In genomic region chr6:145768671-145769292, GRCm38 (mm10) we compare ENCODE assay signal across 8 mouse cellular contexts. TPM values are rescaled to one million over a fixed set of nuclear protein-coding genes. Genes with fewer than 3 reads are reported as not detected.
DNase-seq lines count a peak whose midpoint lies in the region; ATAC-seq lines count a peak whose summit lies in the region.

No protein-coding gene starts in this region.

- no peak overlapping the region for H3K9ac ChIP-seq in limb, embryonic 12.5 days (replicated peaks)
- peak overlapping the region; percentile 55 for H3K9ac ChIP-seq in heart, embryonic 14.5 days (ENCODE audit: low read length)
- H3K9ac ChIP-seq in lung, embryonic 15.5 days: no peak overlapping the region

- no peaks in the 10 kb centered on the region for H3K9me3 ChIP-seq in limb, embryonic 12.5 days
- H3K9me3 ChIP-seq in limb, embryonic 10.5 days (replicated peaks): no peaks in the 10 kb centered on the region
- H3K9me3 ChIP-seq in heart, embryonic 14.5 days (ENCODE audit: control insufficient read depth, low read length): no peaks in the 10 kb centered on the region
- no peaks in the 10 kb centered on the region for H3K9me3 ChIP-seq in lung, embryonic 15.5 days

- 54% methylated on average over 10 of the region's 10 CpGs for WGBS in limb, embryonic 12.5 days
- 79% methylated on average over 10 of the region's 10 CpGs for WGBS in limb, embryonic 10.5 days
- 17% methylated on average over 10 of the region's 10 CpGs for WGBS in heart, embryonic 14.5 days
- 25% methylated on average over 10 of the region's 10 CpGs for WGBS in lung, embryonic 15.5 days

- H3K27ac ChIP-seq in limb, embryonic 12.5 days: peak overlapping the region; percentile 51
- H3K27ac ChIP-seq in limb, embryonic 10.5 days: no peak overlapping the region
- H3K27ac ChIP-seq in heart, embryonic 14.5 days (replicated peaks in 1 of 2; ENCODE audit: control insufficient read depth in 1 of 2, insufficient read depth in 1 of 2, low read depth in 2 of 2, low read length in 2 of 2): peak overlapping the region; percentile 97 to 99
- H3K27ac ChIP-seq in lung, embryonic 15.5 days: peak overlapping the region; percentile 88

- no peaks in the 10 kb centered on the region for H3K36me3 ChIP-seq in limb, embryonic 12.5 days
- H3K36me3 ChIP-seq in limb, embryonic 10.5 days: no peaks in the 10 kb centered on the region
- H3K36me3 ChIP-seq in heart, embryonic 14.5 days (ENCODE audit: control insufficient read depth, insufficient read depth, low read length): no peaks in the 10 kb centered on the region
- H3K36me3 ChIP-seq in lung, embryonic 15.5 days: no peaks in the 10 kb centered on the region

- H3K4me2 ChIP-seq in limb, embryonic 12.5 days: no peak overlapping the region
- peak overlapping the region; percentile 37 for H3K4me2 ChIP-seq in heart, embryonic 14.5 days (ENCODE audit: low read length)
- H3K4me2 ChIP-seq in lung, embryonic 15.5 days: no peak overlapping the region

- no peak overlapping the region for H3K4me3 ChIP-seq in limb, embryonic 12.5 days (replicated peaks)
- no peak overlapping the region for H3K4me3 ChIP-seq in limb, embryonic 10.5 days
- no peak overlapping the region for H3K4me3 ChIP-seq in heart, embryonic 14.5 days (ENCODE audit: control insufficient read depth in 1 of 2, insufficient read depth in 1 of 2, low read depth in 1 of 2, low read length in 2 of 2)
- no peak overlapping the region for H3K4me3 ChIP-seq in lung, embryonic 15.5 days

- no peaks in the 10 kb centered on the region for H3K27me3 ChIP-seq in limb, embryonic 12.5 days
- no peaks in the 10 kb centered on the region for H3K27me3 ChIP-seq in limb, embryonic 10.5 days (ENCODE audit: low read depth, poor library complexity, severe bottlenecking)
- H3K27me3 ChIP-seq in heart, embryonic 14.5 days (ENCODE audit: control insufficient read depth, insufficient read depth, low read length): no peaks in the 10 kb centered on the region
- H3K27me3 ChIP-seq in lung, embryonic 15.5 days: no peaks in the 10 kb centered on the region

- no peak for ATAC-seq in limb, embryonic 12.5 days (ENCODE audit: insufficient number of reproducible peaks, insufficient read depth, low FRiP score, low TSS enrichment, low read depth)
- ATAC-seq in heart, embryonic 14.5 days (ENCODE audit: insufficient number of reproducible peaks, insufficient read depth, low FRiP score, low read depth): peak; percentile 87
- peak; percentile 89 for ATAC-seq in lung, embryonic 15.5 days (ENCODE audit: borderline replicate concordance, extremely low read depth, low FRiP score, low TSS enrichment)

- intact Hi-C loops in left cerebral cortex, postnatal 36 days (cut with DNase I): no loop called here

- H3K4me1 ChIP-seq in limb, embryonic 12.5 days (replicated peaks): peaks cover 53% of the 10 kb centered on the region
- peaks cover 42% of the 10 kb centered on the region for H3K4me1 ChIP-seq in limb, embryonic 10.5 days
- H3K4me1 ChIP-seq in heart, embryonic 14.5 days (ENCODE audit: control insufficient read depth in 2 of 2, insufficient read depth in 2 of 2, low read length in 2 of 2): peaks cover 41 to 55% of the 10 kb centered on the region in 2 experiments
- H3K4me1 ChIP-seq in lung, embryonic 15.5 days: peaks cover 55% of the 10 kb centered on the region

- no peak for DNase-seq in limb, embryonic 10.5 days (ENCODE audit: low spot score)
- DNase-seq in embryo, embryonic 10.5 days (ENCODE audit: low spot score): peak; percentile 29
- DNase-seq in left cerebral cortex, postnatal 36 days (ENCODE audit: low spot score in 2 of 2): no peak
- no peak for DNase-seq in right cerebral cortex, postnatal 14 days
- DNase-seq in natural killer cell, adult 2 months (ENCODE audit: low spot score in 2 of 2): no peak

RNA-seq across cellular contexts. Expression of gene Rassf8, which starts 22.2 kb away (rescaled TPM):
- 9.2 and 13.7 TPM in 2 replicates for polyA plus RNA-seq in limb, embryonic 12.5 days (2016; fragmentation: Nextera tagmentation; extraction: Ambion mirVana)
- 3.9 and 6.4 TPM in 2 replicates for polyA plus RNA-seq in limb, embryonic 10.5 days (2016; fragmentation: Nextera tagmentation; extraction: Ambion mirVana)
- 12.7 and 15.7 TPM in 2 replicates for polyA plus RNA-seq in heart, embryonic 14.5 days (2014; fragmentation: Nextera tagmentation; extraction: Ambion mirVana)
- polyA plus RNA-seq in lung, embryonic 15.5 days (2015; fragmentation: Nextera tagmentation; extraction: Ambion mirVana): 6.7 and 7.8 TPM in 2 replicates
- total RNA-seq in left cerebral cortex, postnatal 36 days (2021): 10 to 100 TPM; 18.9 to 24.7 TPM
